Mouse (Mus musculus) neural tube, embryonic 11.5 days (tissue): ENCODE results near the gene Adam15. TPM values are rescaled to one million over a fixed set of nuclear protein-coding genes. Genes with fewer than 3 reads are reported as not detected.
A peak's percentile ranks its signal among the peaks of the same experiment; 100 is the strongest.

Experiments used
- ATAC-seq: fragments of 200-750 bp; cut with Nextera tagmentation; 2 replicates; pipeline ENCODE4 v1.8.0; 2017; ENCODE audit warnings: moderate number of reproducible peaks, mild to moderate bottlenecking, moderate TSS enrichment, moderate library complexity; ENCODE audit not compliant: insufficient read depth, low FRiP score, low TSS enrichment
- DNase-seq: peaks from one replicate; pipeline ENCODE4 v3.0.0-alpha.2; 2015; ENCODE audit warnings: low spot score
- H3K27ac ChIP-seq: fragments of 300-500 bp; sonication (generic); 2 replicates; pipeline ENCODE4 v1.5.1; 2014; ENCODE audit warnings: low read depth, mild to moderate bottlenecking, low read length
- H3K27me3 ChIP-seq: fragments of 300-500 bp; sonication (generic); 2 replicates; pipeline ENCODE4 v1.6.1; 2014; ENCODE audit warnings: mild to moderate bottlenecking, low read length, mixed read lengths; ENCODE audit not compliant: control insufficient read depth, insufficient read depth
- H3K36me3 ChIP-seq: fragments of 300-500 bp; sonication (generic); 2 replicates; pipeline ENCODE4 v1.6.1; 2014; ENCODE audit warnings: mild to moderate bottlenecking, low read length, moderate library complexity, mixed read lengths; ENCODE audit not compliant: control insufficient read depth, insufficient read depth
- H3K4me1 ChIP-seq: fragments of 300-500 bp; sonication (generic); 2 replicates; pipeline ENCODE4 v1.6.1; 2014; ENCODE audit warnings: low read length, mixed read lengths; ENCODE audit not compliant: control insufficient read depth, insufficient read depth
- H3K4me2 ChIP-seq: fragments of 300-500 bp; sonication (generic); 2 replicates; pipeline ENCODE4 v1.6.1; 2014; ENCODE audit warnings: low read depth, mild to moderate bottlenecking, moderate library complexity
- H3K4me3 ChIP-seq: fragments of 300-500 bp; sonication (generic); 2 replicates; pipeline ENCODE4 v1.5.1; 2014; ENCODE audit warnings: low read depth, low read length
- H3K9ac ChIP-seq: fragments of 300-500 bp; sonication (generic); 2 replicates; pipeline ENCODE4 v1.6.1; 2014; ENCODE audit warnings: mild to moderate bottlenecking, low read length
- H3K9me3 ChIP-seq: fragments of 300-500 bp; sonication (generic); 2 replicates; pipeline ENCODE4 v1.6.1; 2016; ENCODE audit warnings: low read length; ENCODE audit not compliant: control insufficient read depth
- WGBS: fragments of 180-500 bp; shearing (Covaris S2); extraction: QIAGEN DNeasy Blood & Tissue Kit; methylation state at CpG from one replicate; pipeline ENCODE4 v1.1.7; 2014; 5-methylcytosine and 5-hydroxymethylcytosine counted together
- polyA plus RNA-seq: library from polyadenylated mRNA; unstranded; fragments of >200 nt; fragmentation: Nextera tagmentation; extraction: Ambion mirVana; gene quantifications from 2 replicates; pipeline ENCODE4 v1.2.1, GENCODE M21; 2014

The Adam15 gene
- polyA plus RNA-seq, 1 experiment from 2014 or later = 18.3 TPM

GRCm38 (mm10) chr3:89379388-89380131, 29.8 kb upstream of the Adam15 start:
- no peaks in the 10 kb centered on the region for H3K36me3 ChIP-seq
- H3K4me2 ChIP-seq = no peak overlapping the region
- ATAC-seq = no peak
- DNase-seq = no peak
- no peaks in the 10 kb centered on the region for H3K4me1 ChIP-seq
- no peak overlapping the region for H3K4me3 ChIP-seq
- no peaks in the 10 kb centered on the region for H3K9me3 ChIP-seq
- H3K27me3 ChIP-seq = no peaks in the 10 kb centered on the region
- H3K9ac ChIP-seq = no peak overlapping the region
- no peak overlapping the region for H3K27ac ChIP-seq
- WGBS = 87% methylated on average over 31 of the region's 31 CpGs

- peak overlapping the region; percentile 71 for H3K9ac ChIP-seq
- peak overlapping the region; percentile 43 for H3K4me3 ChIP-seq
- peak overlapping the region; percentile 14; the same call in 1 of the 2 replicates for H3K27ac ChIP-seq
- H3K4me2 ChIP-seq = peak overlapping the region; percentile 68
- no peaks in the 10 kb centered on the region for H3K9me3 ChIP-seq
- H3K27me3 ChIP-seq = no peaks in the 10 kb centered on the region
- DNase-seq = peak; percentile 90
- 1% methylated on average over 23 of the region's 29 CpGs for WGBS
- H3K36me3 ChIP-seq = no peaks in the 10 kb centered on the region
- peak; percentile 87 for ATAC-seq
- no peaks in the 10 kb centered on the region for H3K4me1 ChIP-seq
Measured at GRCm38 (mm10) chr3:89378394-89379067, 28.7 kb upstream of the Adam15 start.

GRCm38 (mm10) chr3:89377831-89378230, 28.0 kb upstream of the Adam15 start:
- ATAC-seq = peak; percentile 28; the same call in 1 of the 2 replicates
- H3K36me3 ChIP-seq = no peaks in the 10 kb centered on the region
- peak overlapping the region; percentile 68 for H3K4me2 ChIP-seq
- DNase-seq = no peak
- peak overlapping the region; percentile 43; the same call in 1 of the 2 replicates for H3K4me3 ChIP-seq
- H3K27me3 ChIP-seq = no peaks in the 10 kb centered on the region
- H3K9ac ChIP-seq = no peak overlapping the region
- H3K9me3 ChIP-seq = no peaks in the 10 kb centered on the region
- H3K4me1 ChIP-seq = no peaks in the 10 kb centered on the region
- WGBS = 72% methylated on average over 4 of the region's 4 CpGs
- no peak overlapping the region for H3K27ac ChIP-seq

- WGBS = 47% methylated on average over 5 of the region's 5 CpGs
- Histone ChIP-seq H3K9me3 (no peaks in the 10 kb centered on the region), H3K9ac (no peak overlapping the region), H3K4me2 (no peak overlapping the region), H3K4me1 (no peaks in the 10 kb centered on the region), H3K36me3 (no peaks in the 10 kb centered on the region), H3K27me3 (no peaks in the 10 kb centered on the region), H3K4me3 (no peak overlapping the region), H3K27ac (no peak overlapping the region)
- no peak for DNase-seq
- ATAC-seq = no peak
Measured at GRCm38 (mm10) chr3:89373581-89374231, 23.9 kb upstream of the Adam15 start.

- H3K36me3 ChIP-seq = no peaks in the 10 kb centered on the region
- WGBS = 76% methylated on average over 11 of the region's 11 CpGs
- H3K9ac ChIP-seq = no peak overlapping the region
- no peaks in the 10 kb centered on the region for H3K4me1 ChIP-seq
- no peaks in the 10 kb centered on the region for H3K27me3 ChIP-seq
- no peak overlapping the region for H3K4me2 ChIP-seq
- DNase-seq (no peak), ATAC-seq (no peak)
- no peaks in the 10 kb centered on the region for H3K9me3 ChIP-seq
- H3K4me3 ChIP-seq = no peak overlapping the region
- H3K27ac ChIP-seq = no peak overlapping the region
Measured at GRCm38 (mm10) chr3:89367338-89367737, 17.5 kb upstream of the Adam15 start.

DNA sequence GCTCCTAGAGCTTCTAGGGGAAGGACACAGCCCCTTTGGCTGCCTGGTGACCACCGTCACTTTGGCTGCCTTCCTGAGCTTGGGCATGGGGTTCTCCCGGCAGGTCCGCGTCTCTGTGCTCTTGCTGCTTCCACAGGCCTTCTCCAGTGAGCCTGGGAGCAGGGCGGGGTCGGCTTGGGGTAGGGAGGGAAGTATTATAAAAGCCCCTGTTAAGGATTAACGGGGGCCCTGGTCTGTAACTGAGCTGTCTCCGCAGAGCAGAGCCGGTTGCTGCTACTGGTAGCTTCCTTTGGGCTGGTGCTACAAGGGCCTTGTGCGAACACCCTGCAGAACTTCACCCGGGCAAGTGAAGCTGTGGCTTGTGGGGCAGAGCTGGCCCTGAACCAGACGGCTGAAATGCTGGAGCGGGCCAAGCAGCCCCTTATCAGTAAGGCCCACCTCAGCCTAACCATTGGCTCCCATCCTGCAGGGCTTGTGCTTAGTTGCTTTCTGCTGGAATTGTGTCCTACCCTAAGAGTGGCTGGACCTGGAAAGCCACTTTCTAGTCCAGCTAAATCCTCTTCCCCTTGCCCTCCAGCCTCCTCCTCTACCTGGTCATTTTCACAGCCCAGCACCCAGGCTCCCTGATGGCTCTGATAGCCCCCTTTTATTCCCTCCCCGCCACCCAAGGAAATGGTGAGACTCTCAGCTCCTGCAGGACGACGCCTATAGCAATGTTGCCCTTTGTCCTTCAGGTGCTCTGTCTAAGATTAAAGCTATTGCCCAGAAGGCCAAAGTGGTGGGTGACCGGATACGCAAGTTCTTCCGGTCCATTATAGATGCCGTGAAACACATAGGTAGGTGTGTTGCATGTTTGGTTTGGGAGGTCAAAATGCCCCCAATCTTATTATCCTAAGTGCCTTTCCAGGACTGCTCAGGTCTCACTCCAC, 16.0 kb upstream of the Adam15 start:
- H3K4me2 ChIP-seq = no peak overlapping the region
- no peak overlapping the region for H3K9ac ChIP-seq
- no peaks in the 10 kb centered on the region for H3K36me3 ChIP-seq
- ATAC-seq = no peak
- H3K9me3 ChIP-seq = no peaks in the 10 kb centered on the region
- DNase-seq = no peak
- no peaks in the 10 kb centered on the region for H3K4me1 ChIP-seq
- 70% methylated on average over 20 of the region's 20 CpGs for WGBS
- H3K4me3 ChIP-seq = no peak overlapping the region
- no peak overlapping the region for H3K27ac ChIP-seq
- no peaks in the 10 kb centered on the region for H3K27me3 ChIP-seq

GRCm38 (mm10) chr3:89365153-89365485, 15.3 kb upstream of the Adam15 start, which contains the start of gene Dcst1:
Dcst1 (minus strand) TSS chr3:89365253.
- no peak within 1 kb of the TSS for H3K4me3 ChIP-seq
- H3K4me2 ChIP-seq = no peak within 1 kb of the TSS
- H3K36me3 ChIP-seq = no peaks in the 10 kb centered on the region
- no peak within 1 kb of the TSS for H3K9ac ChIP-seq
- no peaks in the 10 kb centered on the region for H3K9me3 ChIP-seq
- WGBS = 92% methylated on average over 11 of the region's 11 CpGs
- no peaks in the 10 kb centered on the region for H3K4me1 ChIP-seq
- H3K27ac ChIP-seq = no peak within 1 kb of the TSS
- no peaks in the 10 kb centered on the region for H3K27me3 ChIP-seq
- no peak for ATAC-seq
- DNase-seq = no peak

DNA sequence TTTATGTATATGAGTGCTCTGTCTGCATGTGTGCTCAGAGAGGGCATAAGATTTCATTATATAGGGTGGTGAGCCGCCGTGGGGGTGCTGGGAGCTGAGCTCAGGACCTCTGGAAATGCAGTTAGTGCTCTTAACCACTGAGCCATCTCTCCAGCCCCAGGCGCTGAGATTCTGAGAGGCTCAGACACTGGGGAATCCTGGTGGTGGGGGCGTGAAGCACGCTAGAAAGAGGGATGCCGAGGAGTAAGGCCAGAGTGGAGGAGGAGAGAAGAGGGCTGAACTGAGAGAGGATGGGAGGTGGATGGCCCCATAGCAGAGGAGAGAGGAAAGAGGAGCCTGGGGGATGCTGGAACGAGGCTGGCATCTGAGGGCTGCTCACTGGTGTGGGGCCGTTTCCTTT, 14.8 kb upstream of the Adam15 start:
- H3K27ac ChIP-seq = no peak overlapping the region
- H3K4me2 ChIP-seq = no peak overlapping the region
- DNase-seq = no peak
- H3K27me3 ChIP-seq = no peaks in the 10 kb centered on the region
- H3K9me3 ChIP-seq = no peaks in the 10 kb centered on the region
- no peak for ATAC-seq
- 65% methylated on average over 8 of the region's 8 CpGs for WGBS
- H3K9ac ChIP-seq = no peak overlapping the region
- no peaks in the 10 kb centered on the region for H3K4me1 ChIP-seq
- H3K36me3 ChIP-seq = no peaks in the 10 kb centered on the region
- no peak overlapping the region for H3K4me3 ChIP-seq
